Mouse (Mus musculus): Measurements from ENCODE around the gene Fbxw26. TPM values are rescaled to one million over a fixed set of nuclear protein-coding genes. Genes with fewer than 3 reads are reported as not detected.
"Not testable (repeated sequence)": the region's sequence is repeated elsewhere in the genome, so short reads cannot be mapped to it uniquely, and the experiment has no call there.

Gene Fbxw26
- not detected in 2 replicates for total RNA-seq (2014; rRNA removed)
- not detected in 2 replicates for polyA plus RNA-seq (2012; rRNA removed)

DNA sequence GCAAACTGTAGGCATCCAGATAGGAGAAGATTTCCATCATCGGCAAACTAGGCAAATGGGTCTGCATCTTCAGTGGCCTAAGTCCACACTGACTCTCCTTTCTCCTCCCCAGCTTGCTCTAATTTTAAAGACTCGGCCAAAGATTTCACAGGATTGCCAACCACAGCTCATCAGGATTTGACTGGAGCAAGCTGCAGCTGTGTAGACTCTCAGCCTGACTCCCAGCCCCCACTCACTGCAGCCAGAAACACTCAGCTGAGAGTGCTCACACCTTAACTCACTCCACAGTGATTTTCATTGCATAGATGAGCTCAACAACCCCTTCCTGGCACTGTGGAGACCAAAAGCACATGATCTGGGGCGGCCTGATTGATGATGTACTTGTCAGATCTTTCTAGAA, at the start of gene Fbxw26:
Fbxw26 (minus strand) TSS at position 101 of the 400 bp plus-strand sequence.
- H3K4me3 ChIP-seq (ENCODE audit: insufficient read depth, low read depth, low read length); H3K4me1 ChIP-seq (ENCODE audit: control insufficient read depth, insufficient read depth, low read length); H3K27ac ChIP-seq (replicated peaks; ENCODE audit: insufficient read depth, low read depth, low read length); H3K79me2 ChIP-seq (ENCODE audit: control insufficient read depth, insufficient read depth, low read length); DNase-seq (ENCODE audit: extremely low read depth, low read depth, low spot score); H3K9ac ChIP-seq (ENCODE audit: low read depth, low read length); H3K36me3 ChIP-seq (ENCODE audit: control insufficient read depth, insufficient read depth, low read length); H3K27me3 ChIP-seq (ENCODE audit: control insufficient read depth, insufficient read depth, low read length): not testable (repeated sequence)
- 87% methylated on average over 3 of the region's 3 CpGs for WGBS

GRCm38 (mm10) chr9:109795221-109795620, 49.3 kb upstream of the Fbxw26 start:
- DNase-seq (ENCODE audit: extremely low read depth, low read depth, low spot score) = no peak
- Histone ChIP-seq H3K36me3 (ENCODE audit: control insufficient read depth, insufficient read depth, low read length) (no peaks in the 10 kb centered on the region), H3K4me1 (ENCODE audit: control insufficient read depth, insufficient read depth, low read length) (no peaks in the 10 kb centered on the region), H3K9ac (ENCODE audit: low read depth, low read length) (no peak overlapping the region), H3K4me3 (ENCODE audit: insufficient read depth, low read depth, low read length) (no peak overlapping the region), H3K27ac (replicated peaks; ENCODE audit: insufficient read depth, low read depth, low read length) (no peak overlapping the region), H3K27me3 (ENCODE audit: control insufficient read depth, insufficient read depth, low read length) (no peaks in the 10 kb centered on the region), H3K79me2 (ENCODE audit: control insufficient read depth, insufficient read depth, low read length) (no peaks in the 10 kb centered on the region)
- TF ChIP-seq POLR2A (IDR thresholded peaks at IDR 0.05; ENCODE audit: extremely low read depth, insufficient read depth, low read length) = no peak
- no peak for TF ChIP-seq CTCF (IDR thresholded peaks at IDR 0.05; ENCODE audit: low read depth, low read length)
- WGBS = 95% methylated on average over 2 of the region's 2 CpGs

DNA sequence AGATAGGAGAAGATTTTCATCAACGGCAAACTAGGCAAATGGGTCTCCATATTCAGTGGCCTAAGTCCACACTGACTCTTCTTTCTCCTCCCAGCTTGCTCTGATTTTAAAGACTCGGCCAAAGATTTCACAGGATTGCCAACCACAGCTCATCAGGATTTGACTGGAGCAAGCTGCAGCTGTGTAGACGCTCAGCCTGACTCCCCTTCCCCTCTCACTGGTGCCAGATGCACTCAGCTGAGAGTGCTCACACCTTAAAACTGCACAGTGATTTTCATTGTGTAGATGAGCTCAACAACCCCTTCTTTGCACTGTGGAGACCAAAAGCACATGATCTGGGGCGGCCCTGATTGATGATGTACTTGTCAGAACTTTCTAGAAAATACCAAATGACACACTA, 44.7 kb upstream of the Fbxw26 start, which contains the start of gene Fbxw27:
Fbxw27 (minus strand) TSS at position 101 of the 400 bp plus-strand sequence.
- not testable (repeated sequence) for H3K4me3 ChIP-seq (ENCODE audit: insufficient read depth, low read depth, low read length); H3K27me3 ChIP-seq (ENCODE audit: control insufficient read depth, insufficient read depth, low read length); H3K4me1 ChIP-seq (ENCODE audit: control insufficient read depth, insufficient read depth, low read length); H3K9ac ChIP-seq (ENCODE audit: low read depth, low read length); H3K27ac ChIP-seq (replicated peaks; ENCODE audit: insufficient read depth, low read depth, low read length); H3K79me2 ChIP-seq (ENCODE audit: control insufficient read depth, insufficient read depth, low read length); H3K36me3 ChIP-seq (ENCODE audit: control insufficient read depth, insufficient read depth, low read length); DNase-seq (ENCODE audit: extremely low read depth, low read depth, low spot score)
- WGBS = 81% methylated on average over 4 of the region's 4 CpGs

DNA sequence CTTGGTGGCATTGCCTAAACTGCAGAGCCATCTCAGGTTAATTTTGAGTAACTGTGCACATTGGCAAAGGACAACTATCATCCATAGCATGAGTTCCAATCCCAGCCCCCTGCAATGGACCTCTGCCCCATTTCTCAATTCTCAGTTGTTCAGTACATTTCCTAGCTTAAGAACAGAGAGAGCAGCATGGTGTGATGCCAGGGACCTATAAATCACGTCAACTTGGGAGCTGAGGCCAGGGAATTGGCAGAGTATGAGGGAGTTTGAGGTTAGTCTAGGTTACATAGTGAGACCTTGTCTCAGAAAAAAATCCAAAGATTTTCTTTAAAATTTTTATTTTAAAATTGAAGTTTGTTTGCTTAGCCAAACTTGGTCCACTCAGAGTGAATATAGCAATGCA, 21.0 kb upstream of the Fbxw26 start:
- H3K4me3 ChIP-seq (ENCODE audit: insufficient read depth, low read depth, low read length); H3K9ac ChIP-seq (ENCODE audit: low read depth, low read length); H3K79me2 ChIP-seq (ENCODE audit: control insufficient read depth, insufficient read depth, low read length); H3K27ac ChIP-seq (replicated peaks; ENCODE audit: insufficient read depth, low read depth, low read length); DNase-seq (ENCODE audit: extremely low read depth, low read depth, low spot score); H3K4me1 ChIP-seq (ENCODE audit: control insufficient read depth, insufficient read depth, low read length); H3K27me3 ChIP-seq (ENCODE audit: control insufficient read depth, insufficient read depth, low read length); H3K36me3 ChIP-seq (ENCODE audit: control insufficient read depth, insufficient read depth, low read length): not testable (repeated sequence)
- 75% methylated on average over 1 of the region's 1 CpGs for WGBS

- H3K79me2 ChIP-seq (ENCODE audit: control insufficient read depth, insufficient read depth, low read length); H3K9ac ChIP-seq (ENCODE audit: low read depth, low read length); H3K27ac ChIP-seq (replicated peaks; ENCODE audit: insufficient read depth, low read depth, low read length); H3K4me1 ChIP-seq (ENCODE audit: control insufficient read depth, insufficient read depth, low read length); H3K4me3 ChIP-seq (ENCODE audit: insufficient read depth, low read depth, low read length); H3K27me3 ChIP-seq (ENCODE audit: control insufficient read depth, insufficient read depth, low read length); H3K36me3 ChIP-seq (ENCODE audit: control insufficient read depth, insufficient read depth, low read length); DNase-seq (ENCODE audit: extremely low read depth, low read depth, low spot score): not testable (repeated sequence)
- 80% methylated on average over 4 of the region's 4 CpGs for WGBS
Measured at GRCm38 (mm10) chr9:109702600-109702999, 43.3 kb downstream of the Fbxw26 start, which contains the start of gene Fbxw18. Gene Fbxw18 (minus strand): TSS chr9:109702700.

- Histone ChIP-seq H3K9ac (ENCODE audit: low read depth, low read length) (no peak overlapping the region), H3K27ac (replicated peaks; ENCODE audit: insufficient read depth, low read depth, low read length) (no peak overlapping the region), H3K4me3 (ENCODE audit: insufficient read depth, low read depth, low read length) (no peak overlapping the region), H3K36me3 (ENCODE audit: control insufficient read depth, insufficient read depth, low read length) (no peaks in the 10 kb centered on the region), H3K27me3 (ENCODE audit: control insufficient read depth, insufficient read depth, low read length) (no peaks in the 10 kb centered on the region), H3K4me1 (ENCODE audit: control insufficient read depth, insufficient read depth, low read length) (no peaks in the 10 kb centered on the region), H3K79me2 (ENCODE audit: control insufficient read depth, insufficient read depth, low read length) (no peaks in the 10 kb centered on the region)
- 17% methylated on average over 1 of the region's 1 CpGs for WGBS
- TF ChIP-seq POLR2A (IDR thresholded peaks at IDR 0.05; ENCODE audit: extremely low read depth, insufficient read depth, low read length) (no peak), CTCF (IDR thresholded peaks at IDR 0.05; ENCODE audit: low read depth, low read length) (peak; percentile 72)
- peak; percentile 27 for DNase-seq (ENCODE audit: extremely low read depth, low read depth, low spot score)
Measured at GRCm38 (mm10) chr9:109685299-109685698, 60.6 kb downstream of the Fbxw26 start.

Other genes with a start within 250 kb of the Fbxw26 start
- gene Fbxw15, start 177.8 kb downstream of the Fbxw26 start, total RNA-seq (2014; rRNA removed) = not detected in 2 replicates
- not detected in 2 replicates for gene Fbxw15, start 177.8 kb downstream of the Fbxw26 start, polyA plus RNA-seq (2012; rRNA removed)
- gene Fbxw24, start 120.0 kb downstream of the Fbxw26 start, total RNA-seq (2014; rRNA removed) = not detected in 2 replicates
- not detected in 2 replicates for gene Fbxw24, start 120.0 kb downstream of the Fbxw26 start, polyA plus RNA-seq (2012; rRNA removed)
- not detected in 2 replicates for gene Fbxw25, start 81.4 kb downstream of the Fbxw26 start, total RNA-seq (2014; rRNA removed)
- not detected in 2 replicates for gene Fbxw25, start 81.4 kb downstream of the Fbxw26 start, polyA plus RNA-seq (2012; rRNA removed)
- gene Fbxw18, start 43.4 kb downstream of the Fbxw26 start, total RNA-seq (2014; rRNA removed) = not detected in 2 replicates
- not detected in 2 replicates for gene Fbxw18, start 43.4 kb downstream of the Fbxw26 start, polyA plus RNA-seq (2012; rRNA removed)
- gene Fbxw27, start 44.6 kb upstream of the Fbxw26 start, total RNA-seq (2014; rRNA removed) = not detected in 2 replicates
- not detected in 2 replicates for gene Fbxw27, start 44.6 kb upstream of the Fbxw26 start, polyA plus RNA-seq (2012; rRNA removed)
- gene Spink8, start 66.2 kb upstream of the Fbxw26 start, total RNA-seq (2014; rRNA removed) = not detected in 2 replicates
- not detected in 2 replicates for gene Spink8, start 66.2 kb upstream of the Fbxw26 start, polyA plus RNA-seq (2012; rRNA removed)
- gene Nme6, start 86.7 kb upstream of the Fbxw26 start, total RNA-seq (2014; rRNA removed) = 27.6 and 38.6 TPM in 2 replicates
- gene Nme6, start 86.7 kb upstream of the Fbxw26 start, polyA plus RNA-seq (2012; rRNA removed) = 30.1 and 44.5 TPM in 2 replicates
- gene Camp, start 103.5 kb upstream of the Fbxw26 start, total RNA-seq (2014; rRNA removed) = not detected in 2 replicates
- 0.17 and 0.45 TPM in 2 replicates for gene Camp, start 103.5 kb upstream of the Fbxw26 start, polyA plus RNA-seq (2012; rRNA removed)
- gene Cdc25a, start 129.5 kb upstream of the Fbxw26 start, total RNA-seq (2014; rRNA removed) = 0.92 and 2.1 TPM in 2 replicates
- gene Cdc25a, start 129.5 kb upstream of the Fbxw26 start, polyA plus RNA-seq (2012; rRNA removed) = 0.73 and 0.87 TPM in 2 replicates
- gene Map4, start 185.4 kb upstream of the Fbxw26 start, total RNA-seq (2014; rRNA removed) = 16.8 and 19.3 TPM in 2 replicates
- gene Map4, start 185.4 kb upstream of the Fbxw26 start, polyA plus RNA-seq (2012; rRNA removed) = 43.2 and 50.9 TPM in 2 replicates

Measured in liver, adult 2 months (tissue).